Mouse (Mus musculus): ENCODE data around the gene Wfdc1.

Wfdc1 gene

DNA sequence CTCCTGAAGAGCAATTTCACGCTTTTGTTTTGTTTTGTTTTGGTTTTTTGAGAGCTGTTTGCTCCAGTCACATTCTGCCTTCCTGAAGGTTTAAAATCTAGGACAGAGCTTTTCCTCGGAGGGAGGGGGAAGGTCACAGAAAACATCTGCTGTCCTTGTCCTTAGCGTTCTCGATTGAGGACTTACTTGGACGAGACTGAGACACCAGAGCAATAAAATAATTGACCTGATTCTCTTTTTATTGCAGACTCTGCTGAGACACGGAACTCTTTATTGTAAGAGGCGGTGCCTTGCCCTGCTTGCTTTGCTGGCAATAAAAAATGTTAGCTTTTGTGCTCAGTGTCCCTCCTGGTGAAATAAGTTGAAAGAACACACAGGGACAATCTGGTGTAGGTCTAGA, 26.4 kb upstream of the Wfdc1 start:
- no peak for DNase-seq (ENCODE audit: low spot score)

GRCm38 (mm10) chr8:119641058-119641457, 25.1 kb upstream of the Wfdc1 start:
- DNase-seq (ENCODE audit: low spot score) = no peak

DNA sequence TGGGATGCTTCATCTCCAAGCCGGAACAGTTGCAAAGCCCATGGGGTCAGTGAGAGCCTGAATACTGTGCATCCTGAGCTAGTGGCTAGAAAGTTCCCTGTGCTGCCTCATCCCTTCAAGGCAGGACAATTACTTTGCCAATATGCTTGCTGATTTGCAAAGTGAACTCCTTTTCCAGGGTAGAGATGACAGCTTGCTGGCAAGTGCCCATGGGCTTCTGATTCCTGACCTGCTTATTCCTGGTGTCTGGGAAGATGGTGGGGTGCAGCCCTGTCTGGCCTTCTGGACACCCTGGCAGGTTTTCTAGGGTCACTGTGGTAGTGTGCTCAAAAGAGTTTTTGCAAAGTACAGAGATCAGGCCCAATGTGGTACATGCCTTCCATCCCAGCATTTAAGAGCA, 23.2 kb upstream of the Wfdc1 start:
- DNase-seq (ENCODE audit: low spot score) = no peak

GRCm38 (mm10) chr8:119644429-119644960, 21.7 kb upstream of the Wfdc1 start:
- no peak for DNase-seq (ENCODE audit: low spot score)

GRCm38 (mm10) chr8:119644981-119645597, 21.1 kb upstream of the Wfdc1 start:
- DNase-seq (ENCODE audit: low spot score) = no peak

- no peak for DNase-seq (ENCODE audit: low spot score)
Observed at GRCm38 (mm10) chr8:119646197-119646596, 20.0 kb upstream of the Wfdc1 start.

- DNase-seq (ENCODE audit: low spot score) = no peak
Observed at GRCm38 (mm10) chr8:119646846-119647245, 19.3 kb upstream of the Wfdc1 start.

GRCm38 (mm10) chr8:119651324-119651723, 14.8 kb upstream of the Wfdc1 start:
- no peak for DNase-seq (ENCODE audit: low spot score)

DNA sequence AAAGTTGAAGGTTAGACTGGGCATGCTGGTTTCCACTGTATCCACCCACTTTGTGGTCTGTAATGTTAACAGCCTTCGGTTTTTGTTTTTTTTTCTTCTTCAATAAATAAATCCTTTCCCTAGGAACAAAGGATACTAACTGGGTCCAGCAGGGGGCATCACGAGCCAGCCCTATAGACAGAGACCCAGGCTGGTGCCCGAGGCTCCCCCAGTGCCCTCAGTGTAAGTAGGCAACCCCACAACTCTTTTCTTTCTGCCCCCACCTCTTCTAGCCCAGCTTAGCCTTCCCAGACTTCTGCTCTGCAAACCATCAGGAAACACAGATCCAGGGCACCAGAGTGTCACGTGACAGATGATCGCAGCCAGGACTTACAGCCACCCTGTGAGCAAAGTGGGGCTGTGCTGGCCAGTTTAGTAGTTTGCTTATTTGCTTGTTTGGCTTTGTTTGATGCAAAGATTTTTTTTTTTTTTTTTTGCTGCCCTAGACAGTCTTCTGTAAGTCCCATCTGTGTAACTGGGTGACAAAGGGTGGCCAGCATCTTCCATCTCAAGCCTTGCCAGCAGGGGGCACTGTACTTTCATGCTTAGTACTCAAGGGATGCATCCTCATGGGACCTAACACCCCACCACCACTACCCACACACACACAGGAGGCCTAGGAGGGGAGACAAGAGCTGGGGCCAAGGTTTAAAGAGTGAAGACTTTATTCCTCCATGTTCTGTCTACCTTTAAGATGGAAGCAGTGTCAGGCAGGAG, 9.3 kb upstream of the Wfdc1 start:
- DNase-seq (ENCODE audit: low spot score) = peak; percentile 53

DNA sequence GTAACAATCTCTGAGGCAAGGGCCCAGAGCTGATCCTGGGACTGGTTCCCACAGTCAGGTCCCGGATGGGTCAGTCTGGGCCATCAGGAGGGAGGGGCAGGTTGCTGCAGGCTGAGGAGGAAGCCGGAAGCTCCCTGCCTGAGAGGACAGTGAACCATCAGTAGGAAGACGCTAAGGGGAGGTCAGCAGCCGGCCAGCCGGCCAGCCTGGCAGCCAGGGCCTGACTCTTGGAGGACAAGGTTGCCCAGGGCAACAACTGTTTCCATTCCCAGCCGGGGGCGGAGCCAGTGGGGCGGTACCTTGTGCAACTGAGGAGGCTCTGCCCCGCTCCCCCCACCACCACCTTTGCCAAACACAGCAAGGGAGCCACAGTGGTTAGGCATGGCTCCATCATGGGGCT, 5.1 kb upstream of the Wfdc1 start:
- peak; percentile 56 for DNase-seq (ENCODE audit: low spot score)

- no peak for DNase-seq (ENCODE audit: low spot score)
Observed at GRCm38 (mm10) chr8:119661892-119662291, 4.3 kb upstream of the Wfdc1 start.

- DNase-seq (ENCODE audit: low spot score) = no peak
Observed at GRCm38 (mm10) chr8:119663440-119663839, 2.7 kb upstream of the Wfdc1 start.

DNA sequence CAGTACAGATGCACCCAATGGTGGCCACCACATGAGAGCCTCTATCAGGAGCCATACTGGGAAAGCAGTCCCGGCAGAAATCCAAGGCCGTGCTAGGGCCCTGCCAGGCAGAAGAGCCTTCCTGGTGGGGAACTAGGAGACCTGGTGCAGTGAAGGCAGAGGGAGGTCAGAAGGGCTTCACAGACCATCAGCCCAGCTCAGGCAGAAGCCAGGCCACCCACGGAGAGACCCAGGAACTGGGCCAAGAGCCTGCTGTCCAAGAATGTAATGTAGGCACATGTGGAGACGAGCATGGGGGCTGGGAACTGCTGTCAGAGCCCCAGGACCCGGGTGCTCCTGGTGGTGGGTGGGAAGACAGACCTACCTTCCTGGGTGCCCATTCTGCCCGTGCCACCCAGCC, 895 bp upstream of the Wfdc1 start:
- peak; percentile 40 for DNase-seq (ENCODE audit: low spot score)

- DNase-seq (ENCODE audit: low spot score) = no peak
Observed at GRCm38 (mm10) chr8:119668447-119668846, 2.3 kb downstream of the Wfdc1 start.

- peak; percentile 46 for DNase-seq (ENCODE audit: low spot score)
Observed at GRCm38 (mm10) chr8:119669284-119669683, 3.1 kb downstream of the Wfdc1 start.

GRCm38 (mm10) chr8:119670419-119671091, 4.4 kb downstream of the Wfdc1 start:
- peak; percentile 69 for DNase-seq (ENCODE audit: low spot score)

DNA sequence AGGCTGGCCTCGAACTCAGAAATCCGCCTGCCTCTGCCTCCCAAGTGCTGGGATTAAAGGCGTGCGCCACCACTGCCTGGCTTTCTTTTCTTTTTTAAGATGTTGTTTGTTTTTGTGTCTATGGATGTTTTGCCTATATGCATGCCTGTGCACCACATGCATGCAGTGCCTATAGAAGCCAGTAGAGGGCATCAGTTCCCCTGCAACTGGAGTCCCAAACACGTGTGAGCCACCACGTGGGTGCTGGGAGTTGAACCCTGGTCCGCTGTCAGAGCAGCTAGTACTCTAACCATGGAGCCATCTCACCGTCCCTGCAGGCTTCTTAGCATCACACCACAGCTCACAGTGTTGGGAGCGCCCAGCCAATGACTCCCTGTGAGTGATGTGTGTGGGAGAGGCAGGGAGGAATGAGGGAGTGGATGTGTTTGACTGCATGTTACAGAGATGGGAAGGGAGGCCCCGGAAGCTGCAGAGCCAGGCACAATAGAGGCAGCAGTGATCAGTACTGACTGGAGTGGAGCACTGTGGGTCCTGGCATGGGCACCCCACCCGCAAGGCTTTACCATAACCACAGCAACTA, 7.9 kb downstream of the Wfdc1 start:
- DNase-seq (ENCODE audit: low spot score) = no peak

- DNase-seq (ENCODE audit: low spot score) = no peak
Observed at GRCm38 (mm10) chr8:119675457-119675856, 9.3 kb downstream of the Wfdc1 start.

DNA sequence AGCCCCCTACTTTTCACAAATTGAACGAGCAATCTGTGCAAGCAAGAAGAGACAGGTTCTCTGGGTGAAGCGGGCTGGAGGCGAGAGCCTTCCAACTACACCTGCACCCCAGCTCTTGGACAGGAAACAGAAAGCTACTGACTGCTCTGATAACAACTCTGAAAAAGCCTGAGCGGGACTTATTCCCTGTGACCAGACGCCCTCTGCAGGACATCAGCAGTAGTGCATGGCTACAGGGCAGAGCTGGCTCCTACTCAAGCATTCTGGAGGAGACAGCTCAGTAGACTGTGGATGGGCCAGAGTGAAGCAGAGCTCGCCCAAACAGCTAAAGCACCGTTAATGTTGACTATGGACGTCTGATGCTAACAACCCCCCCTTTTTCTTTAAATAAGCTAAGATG, 10.2 kb downstream of the Wfdc1 start:
- DNase-seq (ENCODE audit: low spot score) = peak; percentile 93

GRCm38 (mm10) chr8:119678138-119678843, 12.1 kb downstream of the Wfdc1 start:
- DNase-seq (ENCODE audit: low spot score) = no peak

GRCm38 (mm10) chr8:119679184-119679583, 13.0 kb downstream of the Wfdc1 start:
- no peak for DNase-seq (ENCODE audit: low spot score)

- DNase-seq (ENCODE audit: low spot score) = no peak
Observed at GRCm38 (mm10) chr8:119690602-119691001, 24.4 kb downstream of the Wfdc1 start.

Measured in urinary bladder, postnatal 14 days (tissue).